Mouse (Mus musculus): Measurements from ENCODE around the gene Stk24. TPM values are rescaled to one million over a fixed set of nuclear protein-coding genes. Genes with fewer than 3 reads are reported as not detected.

The Stk24 gene
- polyA plus RNA-seq, 1 experiment from 2014 or later, result 38.6 TPM

DNA sequence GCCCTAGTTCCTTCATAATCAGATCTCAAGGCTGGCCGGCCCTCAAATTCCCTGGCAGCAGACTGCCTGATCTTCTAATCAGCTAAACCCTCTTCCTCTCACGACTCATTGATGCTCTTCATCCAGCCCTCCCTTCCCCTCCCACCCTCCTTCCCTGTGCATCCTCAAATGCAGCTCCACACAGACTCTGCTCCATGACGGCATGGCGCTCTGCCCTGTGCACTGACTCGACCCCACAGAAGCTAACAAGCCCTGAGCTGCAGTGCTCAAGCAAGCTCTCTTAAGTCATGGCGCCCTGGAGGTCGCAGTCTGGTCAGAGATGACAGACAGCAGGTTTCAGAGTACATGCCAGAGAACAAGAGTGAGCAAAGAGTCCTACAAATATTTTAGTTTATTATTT lies 75.3 kb downstream of the Stk24 start:
- Histone ChIP-seq H3K27ac (ENCODE audit: low read length) (no peak overlapping the region), H3K9me3 (replicated peaks; ENCODE audit: control insufficient read depth, low read length) (no peaks in the 10 kb centered on the region), H3K36me3 (ENCODE audit: control insufficient read depth, insufficient read depth) (peaks cover 17% of the 10 kb centered on the region), H3K9ac (ENCODE audit: low read length) (no peak overlapping the region), H3K4me3 (ENCODE audit: low read length) (no peak overlapping the region), H3K27me3 (ENCODE audit: control insufficient read depth, insufficient read depth, low read length) (no peaks in the 10 kb centered on the region), H3K4me1 (ENCODE audit: control insufficient read depth, insufficient read depth, low read length) (peaks cover 24% of the 10 kb centered on the region), H3K4me2 (ENCODE audit: low read depth, low read length) (no peak overlapping the region)
- 42% methylated on average over 7 of the region's 7 CpGs for WGBS
- 0 out of 2 replicates have a peak, but pooled peaks have one; percentile 23 for ATAC-seq (replicated peaks; ENCODE audit: extremely low read depth, insufficient read depth, low FRiP score)

DNA sequence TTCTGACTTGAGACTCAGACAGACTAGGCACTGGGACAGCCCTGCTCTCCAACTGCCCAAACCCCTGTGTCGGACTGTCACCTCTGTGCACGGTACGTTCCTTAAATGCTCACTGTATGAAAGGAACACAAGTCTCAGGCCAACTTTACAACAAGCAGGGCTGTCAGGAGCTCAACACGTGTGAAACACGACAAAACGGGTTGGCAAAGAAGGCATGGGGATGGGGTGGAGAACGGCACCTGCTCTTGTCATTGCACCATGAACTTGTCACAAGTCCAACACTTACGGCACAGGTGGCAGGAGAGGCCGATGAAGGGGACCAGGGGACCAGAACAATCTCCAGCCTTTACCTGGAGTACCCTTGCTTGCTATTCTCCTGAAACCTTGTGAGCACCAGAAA lies 80.7 kb downstream of the Stk24 start:
- no peak overlapping the region for H3K4me3 ChIP-seq (ENCODE audit: low read length)
- no peaks in the 10 kb centered on the region for H3K27me3 ChIP-seq (ENCODE audit: control insufficient read depth, insufficient read depth, low read length)
- H3K4me1 ChIP-seq (ENCODE audit: control insufficient read depth, insufficient read depth, low read length), result peaks cover 6% of the 10 kb centered on the region; the same call in 1 of the 2 replicates
- 79% methylated on average over 9 of the region's 9 CpGs for WGBS
- no peak overlapping the region for H3K4me2 ChIP-seq (ENCODE audit: low read depth, low read length)
- no peak overlapping the region for H3K27ac ChIP-seq (ENCODE audit: low read length)
- no peak for ATAC-seq (replicated peaks; ENCODE audit: extremely low read depth, insufficient read depth, low FRiP score)
- peaks cover 26% of the 10 kb centered on the region for H3K36me3 ChIP-seq (ENCODE audit: control insufficient read depth, insufficient read depth)
- no peak overlapping the region for H3K9ac ChIP-seq (ENCODE audit: low read length)
- no peaks in the 10 kb centered on the region for H3K9me3 ChIP-seq (replicated peaks; ENCODE audit: control insufficient read depth, low read length)

DNA sequence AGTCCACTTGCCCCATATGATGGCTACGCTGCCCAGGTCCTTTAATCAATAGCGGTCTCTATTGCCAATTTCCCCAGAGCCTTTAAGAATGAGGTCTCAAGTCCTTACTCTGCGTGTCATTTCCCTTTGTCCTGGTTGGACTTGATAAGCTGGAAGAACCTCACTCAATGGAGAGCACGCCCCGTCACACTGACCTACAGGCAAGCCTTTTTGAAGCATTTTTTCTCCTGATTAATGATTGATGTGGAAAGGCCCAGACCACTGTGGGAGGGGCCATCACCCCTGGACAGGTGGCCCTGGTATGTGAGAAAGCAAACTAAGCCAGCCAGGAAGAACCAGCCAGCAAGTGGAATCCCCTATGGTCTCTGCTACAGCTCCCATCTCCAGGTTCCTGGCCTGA lies 81.3 kb downstream of the Stk24 start:
- no peak overlapping the region for H3K9ac ChIP-seq (ENCODE audit: low read length)
- peaks cover 3% of the 10 kb centered on the region; the same call in 1 of the 2 replicates for H3K4me1 ChIP-seq (ENCODE audit: control insufficient read depth, insufficient read depth, low read length)
- 84% methylated on average over 5 of the region's 5 CpGs for WGBS
- H3K27ac ChIP-seq (ENCODE audit: low read length), result no peak overlapping the region
- no peak overlapping the region for H3K4me3 ChIP-seq (ENCODE audit: low read length)
- peaks cover 31% of the 10 kb centered on the region for H3K36me3 ChIP-seq (ENCODE audit: control insufficient read depth, insufficient read depth)
- no peaks in the 10 kb centered on the region for H3K27me3 ChIP-seq (ENCODE audit: control insufficient read depth, insufficient read depth, low read length)
- no peaks in the 10 kb centered on the region for H3K9me3 ChIP-seq (replicated peaks; ENCODE audit: control insufficient read depth, low read length)
- no peak overlapping the region for H3K4me2 ChIP-seq (ENCODE audit: low read depth, low read length)
- ATAC-seq (replicated peaks; ENCODE audit: extremely low read depth, insufficient read depth, low FRiP score), result no peak

DNA sequence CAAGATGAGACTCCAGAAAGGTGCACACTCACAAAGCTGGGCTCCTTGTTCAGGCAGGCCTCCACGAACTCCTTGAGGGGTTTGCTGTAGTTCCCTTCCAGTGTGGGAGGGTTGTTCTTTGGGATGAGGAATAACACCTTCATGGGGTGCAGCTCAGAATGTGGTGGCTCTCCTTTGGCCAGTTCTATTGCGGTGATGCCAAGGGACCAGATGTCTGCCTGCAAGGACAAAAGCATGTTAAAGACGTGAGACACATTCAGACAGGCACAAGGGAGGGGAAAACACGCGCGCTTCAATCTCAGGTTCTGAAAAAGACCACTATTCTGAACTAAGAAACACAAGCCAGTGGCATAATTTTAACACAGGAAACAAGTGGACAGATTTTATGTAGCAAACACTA lies 82.7 kb downstream of the Stk24 start:
- Histone ChIP-seq H3K4me3 (ENCODE audit: low read length) (no peak overlapping the region), H3K4me2 (ENCODE audit: low read depth, low read length) (no peak overlapping the region), H3K27ac (ENCODE audit: low read length) (no peak overlapping the region), H3K9ac (ENCODE audit: low read length) (no peak overlapping the region), H3K4me1 (ENCODE audit: control insufficient read depth, insufficient read depth, low read length) (peaks cover 3% of the 10 kb centered on the region; the same call in 1 of the 2 replicates), H3K36me3 (ENCODE audit: control insufficient read depth, insufficient read depth) (peaks cover 41% of the 10 kb centered on the region), H3K27me3 (ENCODE audit: control insufficient read depth, insufficient read depth, low read length) (no peaks in the 10 kb centered on the region), H3K9me3 (replicated peaks; ENCODE audit: control insufficient read depth, low read length) (no peaks in the 10 kb centered on the region)
- WGBS, result 96% methylated on average over 6 of the region's 6 CpGs
- no peak for ATAC-seq (replicated peaks; ENCODE audit: extremely low read depth, insufficient read depth, low FRiP score)

DNA sequence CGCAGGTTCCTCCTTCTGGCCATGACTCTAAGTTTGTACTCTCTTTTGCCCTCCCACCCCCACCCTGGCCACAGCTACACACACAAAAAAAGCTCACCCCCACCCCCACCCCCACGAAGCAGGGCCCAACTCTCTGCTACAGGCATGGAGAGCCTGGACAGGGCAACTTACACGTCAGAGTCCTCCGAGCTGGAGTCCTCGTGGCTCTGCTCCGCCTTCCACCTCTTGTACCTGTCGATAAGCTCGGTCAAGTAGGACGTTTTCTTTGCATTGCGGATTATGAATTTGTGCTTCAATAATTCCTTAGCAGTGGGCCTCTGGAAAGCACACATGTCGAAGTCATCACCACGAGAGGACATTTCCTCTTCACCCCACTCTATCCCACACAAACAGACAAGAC lies 85.3 kb downstream of the Stk24 start:
- H3K36me3 ChIP-seq (ENCODE audit: control insufficient read depth, insufficient read depth), result peaks cover 45% of the 10 kb centered on the region
- H3K4me3 ChIP-seq (ENCODE audit: low read length), result no peak overlapping the region
- ATAC-seq (replicated peaks; ENCODE audit: extremely low read depth, insufficient read depth, low FRiP score), result peak; percentile 26; the same call in 1 of the 2 replicates
- no peak overlapping the region for H3K4me2 ChIP-seq (ENCODE audit: low read depth, low read length)
- H3K9me3 ChIP-seq (replicated peaks; ENCODE audit: control insufficient read depth, low read length), result no peaks in the 10 kb centered on the region
- no peak overlapping the region for H3K27ac ChIP-seq (ENCODE audit: low read length)
- WGBS, result 66% methylated on average over 12 of the region's 12 CpGs
- H3K4me1 ChIP-seq (ENCODE audit: control insufficient read depth, insufficient read depth, low read length), result peaks cover 3% of the 10 kb centered on the region; the same call in 1 of the 2 replicates
- H3K9ac ChIP-seq (ENCODE audit: low read length), result no peak overlapping the region
- no peaks in the 10 kb centered on the region for H3K27me3 ChIP-seq (ENCODE audit: control insufficient read depth, insufficient read depth, low read length)

DNA sequence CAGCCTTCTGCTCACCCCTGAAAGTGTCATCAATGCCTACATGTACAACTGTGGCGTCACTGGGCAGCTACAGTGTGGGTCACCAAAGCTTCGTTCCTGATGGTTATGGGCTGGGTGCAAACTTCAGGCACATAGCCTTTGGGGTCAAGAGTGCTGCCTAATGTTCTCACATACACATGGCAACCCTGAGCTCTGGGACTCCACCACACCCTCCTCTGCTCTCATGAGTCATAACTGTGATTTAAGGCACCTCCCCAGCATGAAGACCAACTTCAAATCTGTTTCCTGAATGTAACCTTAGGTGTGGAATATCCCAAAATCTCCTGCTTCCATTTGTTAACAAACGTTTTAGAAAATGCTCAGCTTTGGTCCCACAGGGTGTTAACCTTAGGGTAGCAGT lies 87.4 kb downstream of the Stk24 start:
- no peak overlapping the region for H3K9ac ChIP-seq (ENCODE audit: low read length)
- 86% methylated on average over 3 of the region's 3 CpGs for WGBS
- no peaks in the 10 kb centered on the region for H3K9me3 ChIP-seq (replicated peaks; ENCODE audit: control insufficient read depth, low read length)
- no peak overlapping the region for H3K27ac ChIP-seq (ENCODE audit: low read length)
- peaks cover 49% of the 10 kb centered on the region for H3K36me3 ChIP-seq (ENCODE audit: control insufficient read depth, insufficient read depth)
- no peaks in the 10 kb centered on the region for H3K27me3 ChIP-seq (ENCODE audit: control insufficient read depth, insufficient read depth, low read length)
- ATAC-seq (replicated peaks; ENCODE audit: extremely low read depth, insufficient read depth, low FRiP score), result no peak
- no peak overlapping the region for H3K4me2 ChIP-seq (ENCODE audit: low read depth, low read length)
- no peak overlapping the region for H3K4me3 ChIP-seq (ENCODE audit: low read length)
- H3K4me1 ChIP-seq (ENCODE audit: control insufficient read depth, insufficient read depth, low read length), result peaks cover 3% of the 10 kb centered on the region; the same call in 1 of the 2 replicates

DNA sequence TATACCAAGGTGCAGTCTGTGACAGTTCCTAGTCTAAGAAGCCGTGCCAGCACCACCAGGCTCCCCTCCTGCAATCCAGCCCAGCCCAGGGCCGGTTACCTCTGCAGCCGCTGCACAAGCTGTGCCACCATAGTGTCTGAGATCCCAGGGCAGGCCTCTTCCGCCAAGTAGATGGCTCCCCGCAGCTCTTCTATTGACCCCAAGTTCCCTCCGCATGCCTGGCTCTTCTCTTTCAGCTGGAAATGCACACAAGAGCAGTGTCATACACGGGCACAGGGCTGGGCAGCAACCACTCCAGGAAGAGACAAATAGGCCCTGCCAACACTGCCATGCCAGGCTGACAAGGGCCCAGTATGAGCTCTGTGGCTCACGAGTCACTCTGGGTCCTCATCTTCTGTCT lies 87.9 kb downstream of the Stk24 start:
- Histone ChIP-seq H3K9ac (ENCODE audit: low read length) (no peak overlapping the region), H3K27ac (ENCODE audit: low read length) (no peak overlapping the region), H3K4me3 (ENCODE audit: low read length) (no peak overlapping the region), H3K36me3 (ENCODE audit: control insufficient read depth, insufficient read depth) (peaks cover 50% of the 10 kb centered on the region), H3K4me1 (ENCODE audit: control insufficient read depth, insufficient read depth, low read length) (peaks cover 3% of the 10 kb centered on the region; the same call in 1 of the 2 replicates), H3K4me2 (ENCODE audit: low read depth, low read length) (no peak overlapping the region), H3K27me3 (ENCODE audit: control insufficient read depth, insufficient read depth, low read length) (no peaks in the 10 kb centered on the region), H3K9me3 (replicated peaks; ENCODE audit: control insufficient read depth, low read length) (no peaks in the 10 kb centered on the region)
- ATAC-seq (replicated peaks; ENCODE audit: extremely low read depth, insufficient read depth, low FRiP score), result no peak
- WGBS, result 93% methylated on average over 8 of the region's 8 CpGs

DNA sequence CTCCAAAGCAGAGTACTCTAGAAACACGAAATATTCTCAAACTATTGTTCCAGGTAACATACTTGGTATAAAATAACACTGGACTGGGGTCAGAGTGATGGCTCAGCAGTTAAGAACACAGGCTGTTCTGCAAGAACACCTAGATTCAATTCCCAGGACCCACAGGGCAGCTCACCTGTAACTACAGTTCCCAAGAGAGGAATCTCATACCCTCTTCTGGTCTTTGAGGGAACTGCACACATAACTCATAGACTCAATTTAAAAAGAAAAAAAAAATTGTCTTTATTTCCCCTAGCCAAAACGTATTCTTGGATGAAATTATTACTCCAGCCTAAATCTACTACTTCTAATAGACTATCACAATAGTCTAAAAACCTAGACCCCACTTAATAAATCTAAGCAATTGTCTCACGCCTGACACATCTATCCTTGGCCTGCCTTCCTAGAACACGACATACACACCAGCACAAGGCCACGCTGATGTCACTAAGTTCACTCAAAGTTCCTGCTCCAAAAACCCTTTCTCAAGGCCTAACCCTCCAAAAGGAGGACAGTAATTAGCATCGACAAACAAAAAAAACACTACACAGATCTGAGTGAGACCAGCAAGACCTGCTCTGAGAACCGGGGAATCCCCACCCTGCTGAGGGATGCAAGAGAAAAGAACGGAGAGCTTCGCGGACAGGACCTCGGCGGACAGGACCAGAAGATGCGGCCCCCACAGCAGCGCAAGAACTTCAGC lies 94.3 kb downstream of the Stk24 start:
- H3K9ac ChIP-seq (ENCODE audit: low read length), result no peak overlapping the region
- 92% methylated on average over 14 of the region's 14 CpGs for WGBS
- H3K27me3 ChIP-seq (ENCODE audit: control insufficient read depth, insufficient read depth, low read length), result no peaks in the 10 kb centered on the region
- no peak overlapping the region for H3K4me3 ChIP-seq (ENCODE audit: low read length)
- H3K36me3 ChIP-seq (ENCODE audit: control insufficient read depth, insufficient read depth), result peaks cover 48% of the 10 kb centered on the region
- H3K4me2 ChIP-seq (ENCODE audit: low read depth, low read length), result no peak overlapping the region
- peaks cover 9% of the 10 kb centered on the region for H3K4me1 ChIP-seq (ENCODE audit: control insufficient read depth, insufficient read depth, low read length)
- no peak for ATAC-seq (replicated peaks; ENCODE audit: extremely low read depth, insufficient read depth, low FRiP score)
- no peak overlapping the region for H3K27ac ChIP-seq (ENCODE audit: low read length)
- no peaks in the 10 kb centered on the region for H3K9me3 ChIP-seq (replicated peaks; ENCODE audit: control insufficient read depth, low read length)

DNA sequence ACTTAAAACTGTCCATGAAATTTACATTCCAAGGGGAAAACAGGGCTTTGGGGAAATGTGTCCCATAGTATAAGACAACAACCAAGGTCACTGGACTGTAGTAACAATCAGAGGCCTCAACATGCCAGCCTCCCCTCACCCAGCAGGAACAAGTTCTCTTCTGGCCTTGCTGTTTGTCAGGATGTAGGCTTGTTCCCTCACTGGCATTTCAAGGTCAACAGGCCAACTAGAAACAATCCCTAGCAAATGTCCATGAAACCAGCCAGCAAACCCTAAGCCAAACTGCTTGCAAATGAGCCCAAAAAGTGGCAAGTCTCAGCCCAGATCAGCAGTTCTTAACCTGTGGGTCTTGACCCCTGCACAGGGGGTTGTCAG lies 98.5 kb downstream of the Stk24 start:
- Histone ChIP-seq H3K27ac (ENCODE audit: low read length) (peak overlapping the region; percentile 58), H3K4me2 (ENCODE audit: low read depth, low read length) (no peak overlapping the region), H3K4me3 (ENCODE audit: low read length) (no peak overlapping the region), H3K9me3 (replicated peaks; ENCODE audit: control insufficient read depth, low read length) (no peaks in the 10 kb centered on the region), H3K9ac (ENCODE audit: low read length) (no peak overlapping the region), H3K4me1 (ENCODE audit: control insufficient read depth, insufficient read depth, low read length) (peaks cover 11% of the 10 kb centered on the region), H3K27me3 (ENCODE audit: control insufficient read depth, insufficient read depth, low read length) (no peaks in the 10 kb centered on the region), H3K36me3 (ENCODE audit: control insufficient read depth, insufficient read depth) (peaks cover 41% of the 10 kb centered on the region)
- ATAC-seq (replicated peaks; ENCODE audit: extremely low read depth, insufficient read depth, low FRiP score), result no peak

Measured in heart, embryonic 16.5 days (tissue).